Mouse (Mus musculus) liver, adult 10 weeks (tissue): ENCODE data around the gene Mtmr10. TPM values are rescaled to one million over a fixed set of nuclear protein-coding genes. Genes with fewer than 3 reads are reported as not detected.

Experiments
- polyA plus RNA-seq: library from polyadenylated mRNA; stranded (reverse); fragments of 350-450 nt; fragmentation: Illumina TruSeq; extraction: RNeasy Lipid Tissue Mini Kit (QIAGEN cat#74804); gene quantifications from one replicate; pipeline ENCODE4 v1.2.3, GENCODE M21; 2014; ENCODE audit warnings: low read depth, low replicate concordance

The Mtmr10 gene
- 19.0 TPM for polyA plus RNA-seq

GRCm38 (mm10) chr7:64287414-64288091 lies at the start of gene Mtmr10:
TSS of gene Mtmr10 (plus strand) at chr7:64287653.

DNA sequence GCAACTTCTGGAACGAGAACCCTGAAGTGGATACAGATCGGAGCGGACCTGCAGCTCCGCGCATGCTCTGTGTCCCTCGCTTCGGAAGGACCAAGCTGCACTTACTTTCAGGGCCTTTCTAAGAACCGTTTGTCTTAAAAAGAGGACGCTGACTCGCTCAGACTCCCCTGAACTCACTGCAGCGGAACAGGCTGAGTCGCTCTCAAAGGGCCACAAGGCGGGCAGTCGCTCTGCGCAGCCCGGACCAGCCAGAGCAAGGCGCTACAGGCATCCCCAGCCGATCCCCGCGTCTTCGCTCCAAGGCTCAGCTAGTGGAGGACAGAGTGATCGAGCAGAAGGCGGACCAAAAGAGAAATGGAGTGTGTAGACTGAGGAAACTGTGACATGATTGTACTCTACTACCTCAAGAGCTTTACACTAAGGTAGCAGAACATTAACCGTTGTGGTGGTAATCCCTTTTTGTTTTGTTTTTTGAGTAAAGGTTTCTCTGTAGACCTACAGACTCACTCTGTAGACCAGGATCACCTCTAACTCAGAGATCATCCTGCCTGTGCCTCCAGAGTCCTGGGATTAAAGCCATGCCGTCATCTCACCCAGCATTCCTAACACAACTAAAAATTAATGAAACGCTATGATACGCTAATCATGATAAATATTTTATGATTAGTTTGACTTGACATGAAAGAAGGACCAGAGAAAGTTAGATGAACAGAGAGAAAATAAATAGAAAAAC lies 86.5 kb downstream of the Mtmr10 start, which contains the start of gene Fan1:
Fan1 (minus strand) TSS at position 266 of the 733 bp plus-strand sequence.

Other genes with a start within 250 kb of the Mtmr10 start
- gene Trpm1, start 133.8 kb upstream of the Mtmr10 start, polyA plus RNA-seq: not detected
- gene Fan1, start 86.4 kb downstream of the Mtmr10 start, polyA plus RNA-seq: 2.0 TPM
- 17.2 TPM for gene Mphosph10, start 104.6 kb downstream of the Mtmr10 start, polyA plus RNA-seq
- 214 TPM for gene Mcee, start 105.0 kb downstream of the Mtmr10 start, polyA plus RNA-seq
- gene Apba2, start 214.1 kb downstream of the Mtmr10 start, polyA plus RNA-seq: not detected